Mouse (Mus musculus) olfactory bulb, adult 2 months (tissue): ENCODE data around the gene Cdh19. TPM values are rescaled to one million over a fixed set of nuclear protein-coding genes. Genes with fewer than 3 reads are reported as not detected.
A peak's percentile ranks its signal among the peaks of the same experiment; 100 is the strongest.

ENCODE experiments used
- H3K27ac ChIP-seq: fragments of 200-500 bp; 2 replicates; pipeline ENCODE4 v1.5.1; 2012; ENCODE audit warnings: low read depth, low read length; ENCODE audit not compliant: insufficient read depth
- H3K4me1 ChIP-seq: fragments of 200-500 bp; 2 replicates; pipeline ENCODE4 v1.6.1; 2012; ENCODE audit warnings: low read length; ENCODE audit not compliant: control insufficient read depth, insufficient read depth
- H3K4me3 ChIP-seq: fragments of 200-500 bp; 2 replicates; pipeline ENCODE4 v1.5.1; 2012; ENCODE audit warnings: mild to moderate bottlenecking, low read depth, low read length, moderate library complexity; ENCODE audit not compliant: insufficient read depth
- CTCF ChIP-seq: fragments of 200-500 bp; IDR thresholded peaks from 2 replicates; pipeline ENCODE4 v1.5.1; 2012; ENCODE audit warnings: low read depth, mild to moderate bottlenecking, low read length, moderate library complexity; ENCODE audit not compliant: insufficient read depth
- POLR2A ChIP-seq: fragments of 200-500 bp; IDR thresholded peaks from 2 replicates; pipeline ENCODE4 v1.6.1; 2012; ENCODE audit warnings: mild to moderate bottlenecking, low read depth, low read length, moderate library complexity; ENCODE audit not compliant: insufficient read depth
- WGBS: fragments of 180-500 bp; shearing (Covaris S2); methylation state at CpG from one replicate; pipeline ENCODE4 v1.1.7; 2018; 5-methylcytosine and 5-hydroxymethylcytosine counted together
- polyA plus RNA-seq: library from polyadenylated mRNA; stranded (reverse); fragments of >200 nt; gene quantifications from 2 replicates; pipeline ENCODE4 v1.2.4, GENCODE M21; 2012; ENCODE audit warnings: low replicate concordance; ENCODE audit not compliant: missing spikeins, insufficient read depth, insufficient read length

The Cdh19 gene
- polyA plus RNA-seq, result not detected in 2 replicates

DNA sequence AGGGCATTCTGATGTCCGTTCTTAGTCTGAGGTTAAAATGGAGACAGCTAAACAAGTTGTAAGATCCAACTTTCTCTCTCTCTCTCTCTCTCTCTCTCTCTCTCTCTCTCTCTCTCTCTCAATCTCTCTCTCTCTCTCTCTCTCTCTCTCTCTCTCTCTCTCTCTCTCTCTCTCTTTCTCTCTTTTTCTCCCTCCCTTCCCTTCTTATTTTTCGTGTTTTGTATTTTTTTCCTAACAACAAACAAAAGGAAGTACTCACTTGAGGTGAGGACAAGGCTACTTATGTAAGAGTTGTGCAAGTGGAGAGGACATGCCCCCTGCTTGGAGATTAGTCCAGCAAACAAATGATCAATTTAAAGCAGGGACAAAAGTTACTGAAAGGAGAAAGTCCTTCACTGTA is at the start of gene Cdh19:
Gene Cdh19, minus strand, starts transcription at position 101 of the 400 bp plus-strand sequence.
- Histone ChIP-seq H3K4me3 (no peak within 1 kb of the TSS), H3K27ac (no peak within 1 kb of the TSS), H3K4me1 (no peaks in the 10 kb centered on the region)
- WGBS, result 7% methylated on average over 2 of the region's 2 CpGs
- TF ChIP-seq POLR2A (no peak), CTCF (no peak)

- no peak for TF ChIP-seq POLR2A
- no peak for TF ChIP-seq CTCF
- peak overlapping the region; percentile 29; the same call in 1 of the 2 replicates for H3K27ac ChIP-seq
- 25% methylated on average over 3 of the region's 3 CpGs for WGBS
- no peaks in the 10 kb centered on the region for H3K4me1 ChIP-seq
- H3K4me3 ChIP-seq, result no peak overlapping the region
Measured at GRCm38 (mm10) chr1:111020434-111021060, 43.2 kb upstream of the Cdh19 start.

GRCm38 (mm10) chr1:111017640-111018039 is 40.3 kb upstream of the Cdh19 start:
- TF ChIP-seq CTCF (no peak), POLR2A (no peak)
- no peak overlapping the region for H3K27ac ChIP-seq
- no peak overlapping the region for H3K4me3 ChIP-seq
- H3K4me1 ChIP-seq, result no peaks in the 10 kb centered on the region

DNA sequence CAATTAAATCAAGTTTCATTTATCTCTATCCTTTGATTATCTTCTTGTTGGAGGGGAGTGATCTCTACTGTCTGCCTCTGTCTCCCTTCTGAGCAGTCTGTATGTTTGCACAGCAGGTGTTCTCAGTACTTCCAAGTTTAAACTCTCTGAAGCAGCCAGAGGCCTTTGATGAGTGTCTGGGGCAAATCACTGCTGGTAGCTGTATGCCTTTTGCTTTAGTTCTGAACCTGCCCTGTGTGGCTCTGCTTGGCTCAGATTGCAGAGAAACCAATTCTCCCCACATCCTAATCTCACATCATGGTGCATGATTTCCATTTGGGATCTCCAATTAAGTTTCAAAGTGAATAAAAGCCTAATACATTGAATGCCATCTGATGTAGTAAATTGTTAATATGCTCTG is 12.4 kb upstream of the Cdh19 start:
- no peak overlapping the region for H3K4me3 ChIP-seq
- no peaks in the 10 kb centered on the region for H3K4me1 ChIP-seq
- no peak overlapping the region for H3K27ac ChIP-seq
- TF ChIP-seq POLR2A (no peak), CTCF (no peak)

- WGBS, result 92% methylated on average over 2 of the region's 2 CpGs
- TF ChIP-seq POLR2A (no peak), CTCF (no peak)
Measured at GRCm38 (mm10) chr1:110969201-110969600, 8.2 kb downstream of the Cdh19 start.

GRCm38 (mm10) chr1:110909752-110910151 is 67.6 kb downstream of the Cdh19 start:
- TF ChIP-seq POLR2A (no peak), CTCF (no peak)
- 95% methylated on average over 1 of the region's 1 CpGs for WGBS
- Histone ChIP-seq H3K4me3 (no peak overlapping the region), H3K4me1 (no peaks in the 10 kb centered on the region), H3K27ac (no peak overlapping the region)

More at GRCm38 (mm10) chr1:110969201-110969600, 8.2 kb downstream of the Cdh19 start:
- no peak overlapping the region for H3K27ac ChIP-seq
- no peak overlapping the region for H3K4me3 ChIP-seq
- H3K4me1 ChIP-seq, result no peaks in the 10 kb centered on the region

DNA sequence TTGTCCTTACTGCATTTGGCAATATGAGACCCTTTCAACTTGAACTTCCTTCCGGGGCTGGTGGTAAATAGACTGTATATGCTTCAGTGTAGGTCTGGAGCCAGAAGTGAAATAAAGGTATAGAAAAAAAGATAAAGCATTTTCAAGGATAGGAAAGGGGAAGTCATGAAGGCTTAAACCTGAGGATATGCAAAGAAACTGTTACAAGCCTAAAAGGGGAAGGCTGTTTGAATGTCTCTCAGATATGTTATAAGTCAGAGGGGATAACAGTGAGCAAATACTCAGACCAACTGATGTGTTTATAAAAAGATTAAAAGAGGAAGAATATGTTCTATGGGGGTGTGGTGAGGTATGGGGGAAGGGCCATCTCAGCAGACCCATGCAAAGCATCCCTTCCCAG is 68.2 kb downstream of the Cdh19 start:
- Histone ChIP-seq H3K4me3 (no peak overlapping the region), H3K27ac (no peak overlapping the region), H3K4me1 (no peaks in the 10 kb centered on the region)
- TF ChIP-seq POLR2A, result no peak
- TF ChIP-seq CTCF, result no peak
- WGBS, result 80% methylated on average over 1 of the region's 1 CpGs

DNA sequence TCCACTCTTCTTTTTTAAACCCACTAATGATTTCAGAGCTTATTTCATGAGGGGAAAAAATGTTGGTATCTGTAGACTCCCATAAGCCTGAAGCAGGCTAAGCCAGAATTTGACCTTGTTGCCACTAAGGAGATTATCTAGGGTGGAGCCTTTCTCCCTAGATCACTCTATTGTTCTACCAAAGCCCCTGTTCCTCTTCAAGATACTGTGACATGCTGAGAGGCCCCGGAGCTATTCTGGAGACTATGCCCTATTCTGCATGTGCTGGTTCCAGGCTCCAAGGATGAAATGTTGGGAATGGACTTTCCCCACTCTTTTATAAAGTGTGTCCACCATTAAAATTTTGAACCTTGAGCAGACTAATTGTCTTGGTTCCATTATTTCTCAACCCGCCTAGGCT is 73.1 kb downstream of the Cdh19 start:
- 80% methylated on average over 2 of the region's 2 CpGs for WGBS
- no peak for TF ChIP-seq POLR2A
- TF ChIP-seq CTCF, result no peak
- no peak overlapping the region for H3K27ac ChIP-seq
- H3K4me3 ChIP-seq, result no peak overlapping the region
- no peaks in the 10 kb centered on the region for H3K4me1 ChIP-seq
